Mouse (Mus musculus): ENCODE results near the gene Slc7a8.

- TF ChIP-seq CTCF (IDR thresholded peaks at IDR 0.05; ENCODE audit: low read depth) = no peak
- TF ChIP-seq EP300 (optimal IDR thresholded peaks at IDR 0.05) = no peak
Measured at GRCm38 (mm10) chr14:54728823-54729653, 52.7 kb downstream of the Slc7a8 start.
